Mouse (Mus musculus) testis, postnatal 10 days (tissue): ENCODE measurements around the gene Gm17078.
"Not testable (repeated sequence)": the region's sequence is repeated elsewhere in the genome, so short reads cannot be mapped to it uniquely, and the experiment has no call there.

Source experiments
- DNase-seq: peaks from one replicate; pipeline ENCODE4 v3.0.0; 2021; ENCODE audit warnings: low spot score

Gm17078 gene

GRCm38 (mm10) chr14:51611210-51611609, at the start of gene Gm17078:
Gm17078 (minus strand) TSS chr14:51611310.
- no peak for DNase-seq

- DNase-seq: not testable (repeated sequence)
Measured at GRCm38 (mm10) chr14:51635566-51635965, 24.5 kb upstream of the Gm17078 start, which contains the start of gene Gm4181. Gm4181 (minus strand) TSS chr14:51635666.

- DNase-seq: peak; percentile 58
Measured at GRCm38 (mm10) chr14:51632426-51632825, 21.3 kb upstream of the Gm17078 start.

GRCm38 (mm10) chr14:51592039-51592438, 19.1 kb downstream of the Gm17078 start, which contains the start of gene Gm17174:
Gm17174 (minus strand) TSS chr14:51592139.
- DNase-seq: not testable (repeated sequence)

GRCm38 (mm10) chr14:51573963-51574362, 37.1 kb downstream of the Gm17078 start, which contains the start of gene Gm17175:
Gm17175 (minus strand) TSS chr14:51574063.
- DNase-seq: not testable (repeated sequence)
